Mouse (Mus musculus) urinary bladder, postnatal 36 days (tissue): Measurements from ENCODE around the gene Ucp3.
A peak's percentile ranks its signal among the peaks of the same experiment; 100 is the strongest.
"Not testable (repeated sequence)": the region's sequence is repeated elsewhere in the genome, so short reads cannot be mapped to it uniquely, and the experiment has no call there.

ENCODE experiments used
- DNase-seq, 2 experiments: peaks; one replicate each; pipeline ENCODE4 v3.0.0; 2022; ENCODE audit warnings: low spot score in 2 of 2, mixed read lengths in 1 of 2

Gene Ucp3

DNA sequence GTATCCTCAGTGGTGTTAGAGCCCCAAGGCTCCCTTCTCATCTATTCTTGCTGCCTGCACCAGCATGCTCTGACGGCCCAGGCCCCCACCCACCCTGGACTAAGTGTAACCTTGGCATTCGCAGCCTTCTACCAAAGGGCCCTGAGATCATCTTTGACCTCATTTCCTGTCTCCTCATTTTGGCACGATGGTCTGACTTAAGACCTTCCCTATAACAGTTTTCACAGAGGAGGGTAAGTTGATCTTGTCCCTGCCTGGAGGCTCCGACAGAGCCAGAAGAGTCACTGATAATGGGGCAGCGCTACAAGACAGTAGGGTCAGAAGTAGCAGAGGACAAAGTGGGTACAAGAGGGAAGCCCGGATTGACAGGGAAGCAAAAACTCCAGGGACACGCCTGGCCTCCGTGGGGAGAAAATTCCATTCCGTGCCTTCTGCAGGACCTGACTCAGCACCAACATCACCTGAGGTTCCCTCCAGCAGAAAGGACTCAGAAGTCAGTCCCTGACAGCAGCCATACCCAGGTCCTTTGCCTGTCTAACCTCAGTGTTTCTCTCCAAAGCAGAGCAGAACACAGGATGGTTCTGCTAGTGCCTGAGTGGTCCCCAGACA is 1.2 kb downstream of the Ucp3 start:
- DNase-seq = no peak

DNA sequence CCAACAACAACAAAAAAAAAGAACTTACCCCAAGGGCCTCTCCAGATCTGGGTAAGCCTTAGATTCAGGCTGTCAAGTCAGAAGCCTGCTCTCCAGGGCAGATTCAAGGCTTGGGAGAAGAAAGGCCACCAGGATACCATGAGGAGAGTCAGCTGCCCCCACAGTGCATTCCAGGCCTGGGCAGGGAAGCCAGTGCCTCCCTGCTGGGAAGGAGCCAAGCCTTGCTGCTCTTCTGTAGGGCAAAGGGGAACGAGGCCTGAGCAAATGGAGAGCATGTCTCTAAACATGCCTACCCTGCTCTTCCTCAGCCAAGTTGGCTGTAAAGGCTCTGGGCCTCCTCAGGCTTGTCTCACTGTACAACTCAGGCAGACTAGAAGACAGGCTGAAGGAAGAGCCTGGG is 1.9 kb downstream of the Ucp3 start:
- DNase-seq = peak; percentile 42 to 79

DNA sequence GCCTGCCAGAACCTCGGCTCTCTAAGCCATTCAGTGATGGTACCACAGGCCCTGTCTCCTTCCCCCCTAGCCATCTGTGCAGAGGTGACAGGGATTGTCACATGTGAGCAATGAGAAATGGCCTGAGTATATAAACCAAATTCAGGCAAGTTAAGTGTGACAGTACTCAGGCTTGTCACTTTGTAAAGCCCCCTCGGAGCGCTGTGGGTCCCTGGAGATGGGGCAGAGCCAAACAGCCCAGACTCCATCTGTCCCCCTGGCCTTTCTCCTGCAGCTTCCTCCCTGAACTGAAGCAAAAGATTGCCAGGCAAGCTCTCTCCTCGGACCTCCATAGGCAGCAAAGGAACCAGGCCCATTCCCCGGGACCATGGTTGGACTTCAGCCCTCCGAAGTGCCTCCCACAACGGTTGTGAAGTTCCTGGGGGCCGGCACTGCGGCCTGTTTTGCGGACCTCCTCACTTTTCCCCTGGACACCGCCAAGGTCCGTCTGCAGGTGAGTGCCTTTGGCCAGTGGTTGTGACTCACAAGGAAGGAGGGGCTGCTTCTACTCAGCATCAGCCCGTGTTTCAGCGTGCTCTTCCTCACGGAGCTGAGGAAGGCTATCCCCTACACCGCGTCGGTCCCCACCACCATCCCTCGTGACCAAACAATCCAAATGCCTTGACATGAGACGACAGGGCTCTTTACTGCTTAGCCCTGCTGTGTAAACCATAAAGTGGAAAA is 6.5 kb downstream of the Ucp3 start:
- DNase-seq = no peak

DNA sequence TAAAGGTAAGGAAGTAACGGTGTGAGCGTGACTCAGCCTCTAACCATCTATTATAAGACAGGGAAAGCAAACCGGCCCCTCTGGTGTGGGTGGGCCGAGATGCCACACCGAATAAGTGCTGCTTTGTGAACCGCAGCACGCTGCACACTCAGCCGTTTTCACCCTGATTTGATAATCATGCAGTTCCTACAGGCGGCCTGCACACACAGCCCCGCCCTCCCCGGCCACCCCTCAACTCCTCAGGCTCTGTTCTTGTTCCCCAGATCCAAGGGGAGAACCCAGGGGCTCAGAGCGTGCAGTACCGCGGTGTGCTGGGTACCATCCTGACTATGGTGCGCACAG is 7.0 kb downstream of the Ucp3 start:
- DNase-seq = no peak

DNA sequence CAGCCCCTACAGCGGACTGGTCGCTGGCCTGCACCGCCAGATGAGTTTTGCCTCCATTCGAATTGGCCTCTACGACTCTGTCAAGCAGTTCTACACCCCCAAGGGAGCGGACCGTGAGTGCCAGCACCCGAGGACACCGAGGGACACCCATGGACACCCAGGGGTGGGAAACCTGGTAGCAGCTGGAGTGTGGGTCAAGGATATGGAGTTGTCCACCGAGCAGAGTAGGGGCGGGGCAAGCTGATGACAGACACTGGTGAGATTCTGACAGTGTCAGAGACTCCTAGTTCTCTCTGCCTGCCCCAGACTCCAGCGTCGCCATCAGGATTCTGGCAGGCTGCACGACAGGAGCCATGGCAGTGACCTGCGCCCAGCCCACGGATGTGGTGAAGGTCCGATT is 7.4 kb downstream of the Ucp3 start:
- no peak for DNase-seq

DNA sequence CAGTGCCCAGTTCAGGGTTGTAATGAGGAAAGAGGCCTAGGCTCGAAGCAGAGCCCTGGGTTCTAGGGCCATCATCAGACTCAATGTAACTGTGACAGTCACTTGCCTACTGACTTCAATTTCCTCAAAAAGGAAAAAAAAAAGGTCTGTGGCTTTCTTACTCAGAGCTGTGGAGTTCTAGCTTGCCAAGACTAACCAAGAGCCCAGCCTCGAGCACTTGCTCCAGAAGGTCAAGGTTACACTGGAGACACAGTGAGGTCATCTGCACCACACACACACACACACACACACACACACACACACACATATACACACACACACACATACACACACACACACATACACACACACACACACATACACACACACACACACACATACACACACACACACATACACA is 9.3 kb downstream of the Ucp3 start:
- not testable (repeated sequence) for DNase-seq

DNA sequence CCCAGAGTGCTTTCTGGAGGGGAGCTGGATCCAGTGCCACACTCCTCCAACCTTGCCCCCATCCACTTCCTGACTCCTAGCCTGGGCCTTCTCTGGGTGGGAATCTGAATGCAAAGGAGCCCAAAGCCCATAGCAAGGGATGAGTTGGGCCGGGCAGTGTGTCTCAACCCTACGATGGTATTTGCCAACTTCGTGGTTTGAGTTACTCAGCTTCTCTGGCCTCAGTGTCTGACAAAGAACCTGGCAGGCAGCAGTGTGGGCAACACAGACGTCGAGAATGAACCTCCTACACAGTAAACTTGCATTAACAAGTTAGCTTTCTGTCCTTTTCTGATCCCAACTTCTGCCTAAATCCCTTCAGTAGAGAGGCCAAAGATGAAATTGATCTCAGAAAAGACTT is 11.7 kb downstream of the Ucp3 start:
- DNase-seq = no peak

DNA sequence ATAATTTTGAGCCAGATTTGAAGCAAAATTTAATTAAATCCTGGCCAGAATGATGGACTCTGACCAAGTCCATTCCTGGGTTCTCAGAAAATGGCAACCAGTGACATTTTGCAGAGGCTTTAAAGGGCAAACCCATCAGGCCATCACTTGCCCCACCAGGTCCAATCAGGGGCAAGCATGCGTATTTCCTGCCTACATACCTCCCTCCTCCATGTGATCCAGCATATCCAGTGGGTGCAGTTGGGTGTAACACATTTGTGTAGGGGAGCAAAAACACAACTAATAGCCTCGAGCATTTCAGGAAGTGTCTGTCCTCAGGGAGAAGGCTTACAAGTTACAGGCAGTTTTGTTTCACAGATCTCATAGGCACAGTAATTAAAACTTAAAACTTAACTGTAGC is 14.5 kb downstream of the Ucp3 start:
- no peak for DNase-seq

DNA sequence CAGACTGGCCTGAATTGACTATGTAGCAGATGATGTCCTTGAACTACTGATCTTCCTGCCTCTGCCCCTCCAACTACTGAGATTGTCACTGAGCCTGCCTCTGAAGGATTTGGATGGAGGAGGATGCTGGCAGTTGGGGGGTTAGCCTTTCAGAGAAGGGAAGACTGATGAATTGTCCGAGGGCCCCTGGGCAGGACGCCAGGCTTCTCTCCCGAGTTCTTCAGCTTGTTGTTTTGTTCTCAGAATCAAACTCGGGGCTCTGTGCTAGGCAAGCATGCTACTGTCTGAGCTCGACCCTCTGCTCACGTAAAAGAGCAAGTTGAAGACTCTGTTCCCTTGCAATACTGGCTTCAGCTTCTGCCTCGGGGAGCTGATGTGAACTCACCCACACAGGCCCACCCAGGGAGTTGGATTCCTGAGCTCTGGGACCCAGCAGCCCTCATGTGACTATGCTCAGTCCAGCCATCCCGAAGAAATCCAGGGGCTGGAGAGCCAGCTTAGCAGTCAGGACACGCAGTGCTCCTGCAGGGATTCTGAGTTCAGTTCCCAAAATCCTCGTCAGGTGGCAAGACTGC is 15.8 kb downstream of the Ucp3 start:
- no peak for DNase-seq

DNA sequence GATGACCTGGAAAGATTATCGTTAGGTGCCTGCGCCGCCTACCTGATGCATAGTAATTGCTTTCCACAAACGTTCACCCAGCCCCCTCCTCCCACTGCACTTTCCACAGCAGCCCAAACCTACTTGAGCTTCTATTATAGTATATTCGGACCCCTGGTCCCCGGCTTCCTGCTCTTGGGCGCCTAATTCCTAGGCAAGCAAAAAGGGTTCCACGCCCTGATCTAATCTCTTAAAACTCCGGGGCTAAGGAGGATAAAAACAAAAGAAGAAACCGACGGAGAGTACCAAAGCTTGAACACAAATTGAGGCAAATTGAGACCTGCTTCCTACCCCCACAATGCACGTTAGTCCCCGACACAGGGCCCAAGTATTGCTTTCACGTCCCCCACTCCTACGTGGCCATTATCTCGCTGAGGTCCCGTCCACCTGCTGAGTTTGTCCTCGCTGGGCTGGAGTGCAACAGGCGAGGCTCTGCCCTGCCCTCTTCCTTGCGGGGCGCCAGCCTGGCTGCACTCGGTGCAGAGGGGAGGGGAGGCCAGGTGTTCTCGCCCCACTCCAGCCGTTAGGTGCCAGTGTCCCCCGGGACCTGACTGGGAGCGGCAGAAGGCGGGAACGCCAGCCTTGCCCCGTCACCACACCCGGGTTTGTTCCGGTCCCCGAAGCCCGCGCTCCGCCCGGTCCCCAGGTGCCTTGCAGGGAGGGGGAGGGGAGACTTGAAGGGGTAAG is 19.8 kb downstream of the Ucp3 start:
- DNase-seq = no peak

DNA sequence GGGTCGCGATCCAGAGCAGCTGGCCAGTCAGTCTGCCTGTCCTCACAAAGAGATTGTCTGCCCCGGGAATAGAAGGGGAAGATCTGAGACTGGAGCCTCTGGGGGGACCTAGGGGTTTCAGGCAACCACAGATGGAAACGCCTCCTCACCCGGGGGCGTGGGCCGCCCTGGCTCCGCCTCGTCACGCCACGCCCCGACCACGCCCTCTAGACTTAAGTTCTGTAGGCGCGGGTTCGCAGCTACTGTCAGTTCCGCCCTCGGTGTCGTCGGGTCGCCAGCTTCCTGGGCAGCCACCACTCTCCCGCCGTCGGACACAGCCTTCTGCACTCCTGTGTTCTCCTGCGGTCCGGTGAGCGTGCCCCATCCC is 20.3 kb downstream of the Ucp3 start, which contains the start of gene Ucp2:
Gene Ucp2 (plus strand): TSS at position 221 of the 367 bp plus-strand sequence.
- DNase-seq = peak; percentile 92 to 93

DNA sequence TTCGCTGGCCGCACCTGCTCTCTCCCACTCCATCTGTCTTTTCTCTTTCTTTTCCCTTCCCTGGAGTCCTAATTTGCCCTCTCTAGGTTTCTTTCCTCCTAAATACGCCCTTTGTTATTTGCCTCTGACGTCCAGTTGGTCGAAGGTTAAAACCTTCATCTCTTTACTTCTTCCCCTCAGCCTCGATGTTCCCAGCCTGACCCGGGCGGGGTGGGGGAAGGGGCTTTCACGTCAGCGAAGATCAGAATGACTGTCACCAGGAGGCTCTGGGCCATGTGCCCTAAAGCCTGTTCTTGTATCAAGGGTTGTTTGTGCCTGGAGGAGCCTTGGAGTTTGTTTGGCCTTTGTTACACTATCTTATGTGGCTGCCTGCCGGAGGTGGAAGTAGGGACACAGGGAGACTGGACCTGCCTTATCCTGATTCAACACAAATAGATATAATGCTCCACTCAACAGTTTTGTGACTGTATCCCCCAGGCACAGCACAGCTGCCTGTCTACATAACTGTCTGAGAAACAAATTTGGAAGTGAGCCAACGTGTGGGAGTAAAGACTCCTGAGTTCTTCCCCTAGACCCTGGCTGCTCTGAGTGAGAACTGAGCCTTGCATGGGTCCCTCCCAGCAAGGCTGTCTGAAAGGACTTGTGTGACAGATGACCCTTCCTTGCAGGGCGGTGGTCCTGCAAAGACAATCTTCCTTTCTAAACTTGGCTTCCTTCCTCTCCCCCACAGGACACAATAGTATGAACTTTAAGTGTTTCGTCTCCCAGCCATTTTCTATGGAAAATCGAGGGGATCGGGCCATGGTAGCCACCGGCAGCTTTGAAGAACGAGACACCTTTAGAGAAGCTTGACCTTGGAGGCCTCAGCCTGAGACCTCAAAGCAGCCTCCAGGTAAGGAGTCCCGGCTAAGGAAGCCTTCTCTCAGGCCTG is 21.0 kb downstream of the Ucp3 start:
- DNase-seq = no peak

DNA sequence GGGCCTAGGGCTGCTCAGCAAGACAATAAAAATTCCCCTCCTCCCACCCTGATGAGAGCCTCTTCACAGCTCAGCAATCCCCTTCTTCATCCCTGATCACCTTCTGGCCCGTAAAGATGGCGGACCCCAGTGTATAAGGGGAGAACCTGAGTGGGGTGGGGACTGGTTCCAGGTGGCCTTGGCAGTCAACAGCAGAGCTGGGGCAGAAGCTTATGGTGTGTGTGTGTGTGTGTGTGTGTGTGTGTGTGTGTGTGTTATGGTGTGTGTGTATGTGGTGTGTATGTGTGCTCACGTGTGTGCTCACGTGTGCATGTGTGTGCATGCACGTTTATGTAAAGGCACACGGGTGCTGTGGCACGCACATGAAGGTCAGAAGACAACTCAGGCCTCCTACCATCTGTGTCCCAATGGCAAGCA is 21.6 kb downstream of the Ucp3 start:
- no peak for DNase-seq

DNA sequence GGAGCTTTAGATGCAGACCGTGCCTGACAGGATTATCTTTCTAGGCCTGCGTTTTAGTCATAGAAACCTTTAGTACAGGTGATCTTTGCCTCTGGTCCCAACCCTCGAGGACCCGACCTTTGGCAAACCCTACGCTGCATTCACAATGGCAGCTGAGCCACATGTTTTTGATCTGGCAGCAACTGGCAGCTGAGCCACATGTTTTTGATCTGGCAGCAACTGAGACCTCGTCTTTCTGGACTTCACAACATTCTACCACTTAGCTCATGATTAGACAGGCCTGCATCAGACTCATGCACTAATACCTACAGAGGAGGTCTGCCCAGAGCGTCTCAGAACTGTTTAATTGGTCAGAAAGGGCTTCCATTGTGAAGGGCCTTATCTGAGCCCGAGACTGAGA is 22.3 kb downstream of the Ucp3 start:
- no peak for DNase-seq

DNA sequence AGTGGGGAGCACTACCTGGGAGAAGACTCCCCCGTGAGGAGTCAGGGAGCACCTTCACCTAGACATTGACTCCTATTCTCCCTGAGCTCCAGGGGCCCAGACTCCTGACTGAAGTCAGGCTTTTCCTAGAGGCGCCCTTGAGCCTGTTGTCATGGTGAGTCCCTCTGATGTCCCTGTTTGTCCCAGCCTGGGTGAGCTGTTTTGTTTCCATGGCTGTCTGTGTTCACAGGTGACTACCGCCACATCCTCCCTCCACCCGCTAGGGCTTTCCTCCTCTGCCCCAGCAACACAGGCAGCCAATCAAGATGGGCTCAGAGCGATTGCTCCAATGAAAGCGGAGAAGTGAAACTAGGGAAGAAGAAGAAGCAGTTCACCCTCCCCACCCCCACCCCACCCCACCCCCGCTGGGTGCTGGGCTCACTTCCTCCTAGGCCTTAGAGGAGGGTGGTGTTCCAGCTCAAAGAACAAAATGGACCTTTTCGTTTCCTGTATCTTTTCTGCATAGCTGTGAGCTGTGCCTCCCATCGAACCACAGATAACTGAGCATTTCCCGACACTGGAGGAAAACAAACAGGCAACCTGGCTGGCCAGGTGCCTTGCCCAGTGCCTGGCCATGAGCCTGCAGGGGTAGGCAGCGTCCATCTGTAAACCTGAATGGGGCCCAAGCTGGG is 22.9 kb downstream of the Ucp3 start:
- DNase-seq = peak in 1 of 2 experiments; percentile 79

DNA sequence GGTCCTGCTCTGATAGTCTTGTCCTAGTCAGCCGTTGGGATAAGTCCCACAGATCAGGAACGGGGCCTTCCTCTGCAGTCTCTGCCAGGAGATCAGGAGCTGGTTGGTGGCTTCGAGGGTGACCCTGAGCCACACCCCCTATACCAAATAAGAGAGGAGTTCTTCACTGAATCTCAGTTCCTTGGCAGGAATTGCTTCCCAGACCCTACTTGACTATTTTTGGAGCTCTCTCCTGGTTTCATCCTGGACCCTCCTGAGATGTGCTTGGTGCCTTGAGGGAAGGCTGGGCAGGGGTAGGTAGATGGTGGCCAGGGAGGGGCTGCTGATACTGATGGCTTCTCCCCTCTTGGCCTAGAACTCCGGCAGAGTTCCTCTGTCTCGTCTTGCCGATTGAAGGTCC is 23.6 kb downstream of the Ucp3 start:
- no peak for DNase-seq

DNA sequence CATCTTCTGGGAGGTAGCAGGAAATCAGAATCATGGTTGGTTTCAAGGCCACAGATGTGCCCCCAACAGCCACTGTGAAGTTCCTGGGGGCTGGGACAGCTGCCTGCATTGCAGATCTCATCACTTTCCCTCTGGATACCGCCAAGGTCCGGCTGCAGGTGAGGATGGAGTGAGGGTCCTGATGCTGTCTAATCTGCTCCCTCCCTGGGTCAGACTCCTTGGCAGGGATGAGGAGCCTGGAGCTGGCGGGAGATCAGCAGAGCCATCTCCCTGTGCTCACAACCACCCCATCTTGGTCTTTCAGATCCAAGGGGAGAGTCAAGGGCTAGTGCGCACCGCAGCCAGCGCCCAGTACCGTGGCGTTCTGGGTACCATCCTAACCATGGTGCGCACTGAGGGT is 24.0 kb downstream of the Ucp3 start:
- DNase-seq = no peak

DNA sequence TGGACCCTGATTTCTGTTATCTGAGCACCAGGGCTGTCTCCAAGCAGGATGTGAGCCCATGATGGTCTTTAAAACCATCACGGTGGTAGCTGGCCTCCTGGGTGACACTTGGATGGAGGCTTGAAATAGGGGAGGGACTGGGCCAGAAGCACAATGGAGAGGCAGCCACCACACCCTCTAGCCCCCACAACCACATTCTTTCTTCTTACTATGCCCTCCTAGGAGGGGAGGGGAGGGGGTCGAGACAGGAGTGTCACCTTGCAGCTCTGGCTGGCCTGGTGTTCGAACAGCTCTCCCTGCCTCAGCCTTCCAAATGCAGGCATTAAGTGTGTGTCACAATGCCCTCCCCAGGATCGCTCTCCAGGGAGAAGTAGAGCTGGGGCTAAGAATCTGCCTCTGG is 24.6 kb downstream of the Ucp3 start:
- DNase-seq = no peak

DNA sequence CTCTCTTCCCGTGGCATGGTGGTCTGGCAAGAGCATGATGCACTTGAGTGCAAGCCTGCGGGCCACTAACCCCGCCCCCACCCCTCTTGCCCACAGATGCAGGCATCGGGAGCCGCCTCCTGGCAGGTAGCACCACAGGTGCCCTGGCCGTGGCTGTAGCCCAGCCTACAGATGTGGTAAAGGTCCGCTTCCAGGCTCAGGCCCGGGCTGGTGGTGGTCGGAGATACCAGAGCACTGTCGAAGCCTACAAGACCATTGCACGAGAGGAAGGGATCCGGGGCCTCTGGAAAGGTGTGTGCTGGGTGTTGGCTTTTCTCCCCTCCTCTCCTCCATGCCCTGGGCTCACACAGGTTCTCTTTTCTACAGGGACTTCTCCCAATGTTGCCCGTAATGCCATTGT is 25.2 kb downstream of the Ucp3 start:
- no peak for DNase-seq

DNA sequence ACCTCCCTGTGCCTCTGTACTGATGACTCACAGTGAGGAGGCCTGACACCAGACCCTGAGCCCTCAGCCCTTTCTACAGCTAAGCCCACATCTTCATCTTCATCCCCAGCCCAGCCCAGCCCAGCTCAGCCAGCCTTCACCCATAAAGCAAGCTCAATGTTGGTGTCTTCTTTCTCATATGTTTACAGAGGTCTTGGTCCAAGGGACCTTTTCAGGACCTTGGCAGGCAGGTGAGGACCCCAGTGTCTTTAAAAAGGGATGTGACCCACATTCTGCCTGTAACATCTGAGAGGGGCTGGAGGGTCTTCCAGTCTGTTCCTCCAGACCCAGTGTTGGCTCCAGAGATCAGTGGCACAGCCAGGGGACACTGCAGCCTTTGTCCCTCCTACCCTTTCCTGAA is 26.7 kb downstream of the Ucp3 start:
- no peak for DNase-seq

DNA sequence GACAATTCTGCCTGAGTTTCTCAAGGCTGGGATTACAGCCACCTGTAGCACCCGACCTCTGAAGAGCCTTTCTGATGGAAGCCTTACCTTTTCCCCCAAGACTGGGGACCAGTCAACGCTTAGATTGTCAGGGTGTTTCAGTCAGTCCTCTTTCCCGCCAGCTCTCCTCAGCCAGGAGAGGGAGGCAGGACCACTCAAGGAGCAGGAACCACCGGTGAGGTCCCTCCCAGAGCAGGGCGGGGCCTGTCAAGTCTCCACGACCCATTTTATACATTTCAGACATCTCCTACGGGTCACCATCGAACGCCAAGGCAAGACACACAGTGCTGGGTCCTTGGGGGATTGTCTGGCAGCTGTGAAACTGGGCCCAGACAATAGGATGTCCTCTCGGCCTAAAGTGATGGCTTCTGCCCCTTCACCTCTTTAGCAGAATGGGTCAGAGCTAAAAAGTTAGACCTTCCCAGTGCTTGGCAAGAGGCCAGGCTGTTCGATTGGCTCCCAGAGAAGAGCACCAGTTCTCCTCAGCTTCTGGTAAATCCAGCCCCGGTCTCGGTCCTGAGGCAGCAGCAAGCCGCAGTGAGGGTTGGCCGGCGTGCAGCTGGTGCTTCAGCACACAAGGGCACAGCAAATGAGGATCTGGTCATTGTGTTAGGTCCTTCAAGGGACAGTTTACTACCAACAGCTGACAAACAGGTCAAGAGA is 27.6 kb downstream of the Ucp3 start:
- no peak for DNase-seq
